Mouse (Mus musculus): ENCODE results near the gene Galnt7. TPM values are rescaled to one million over a fixed set of nuclear protein-coding genes. Genes with fewer than 3 reads are reported as not detected.

The Galnt7 gene
- total RNA-seq (2014; fragmentation: Nextera tagmentation) (31.2 and 35.0 TPM in 2 replicates), total RNA-seq (2017) (14.5 and 19.0 TPM in 2 replicates), polyA plus RNA-seq (2012) (2.7 TPM in 2 replicates)

DNA sequence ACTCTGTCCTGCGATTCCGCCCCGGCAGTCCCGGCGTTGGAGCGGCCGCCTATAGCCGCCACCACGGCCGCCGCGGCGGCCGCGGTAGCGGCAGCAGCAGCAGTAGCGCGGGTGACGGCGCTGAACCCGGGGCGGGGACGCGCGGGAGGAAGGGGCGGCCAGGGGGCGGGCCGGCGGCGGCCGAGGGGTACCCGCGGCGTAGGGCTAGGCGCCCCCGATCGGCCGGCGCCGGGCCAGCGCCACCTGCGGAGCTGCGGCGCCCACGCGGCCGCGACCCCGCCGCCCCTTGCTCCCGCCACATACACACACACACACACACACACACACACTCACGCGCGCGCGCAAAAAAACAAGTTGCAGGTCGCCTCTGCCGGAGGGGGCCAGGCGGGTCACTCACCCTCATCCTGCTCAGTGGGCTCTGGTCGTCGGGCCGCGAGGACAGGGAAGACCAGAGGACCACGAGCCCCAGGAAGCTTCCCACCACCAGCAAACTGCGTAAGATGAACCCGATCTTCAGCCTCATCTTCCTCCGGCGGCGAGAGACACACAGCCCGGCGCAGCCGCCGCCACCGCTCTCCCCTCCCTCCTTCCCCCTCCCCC is at the start of gene Galnt7:
TSS of gene Galnt7 (minus strand) at position 577 of the 600 bp plus-strand sequence.
- ATAC-seq (ENCODE audit: extremely low read depth, insufficient number of reproducible peaks, low FRiP score, poor library complexity, severe bottlenecking): 0 out of 2 replicates have a peak, but pooled peaks have one; percentile 9
- peak; percentile 71 for DNase-seq (ENCODE audit: low spot score)
- no peaks in the 10 kb centered on the region for H3K27me3 ChIP-seq (ENCODE audit: insufficient read depth, low read length)

DNA sequence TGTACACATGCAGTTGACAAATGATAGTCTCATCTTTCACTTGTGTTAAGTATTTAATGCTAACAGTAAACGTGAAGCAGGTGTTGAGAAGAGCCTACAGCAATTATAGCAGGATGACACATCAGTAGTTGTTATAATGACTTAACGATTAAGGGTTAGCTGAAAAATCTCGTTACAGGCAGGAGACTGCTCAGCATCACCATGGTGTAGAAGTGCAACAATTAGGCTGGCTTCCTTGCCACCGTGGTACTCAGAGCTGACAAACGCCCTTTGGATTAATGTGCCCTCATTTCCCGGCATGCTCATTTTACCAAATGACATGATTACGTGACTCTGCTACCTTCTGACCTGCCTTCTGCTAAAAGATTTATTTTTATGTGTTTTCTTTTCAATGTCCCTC is 35.8 kb upstream of the Galnt7 start:
- DNase-seq (ENCODE audit: low spot score) (no peak), ATAC-seq (ENCODE audit: extremely low read depth, insufficient number of reproducible peaks, low FRiP score, poor library complexity, severe bottlenecking) (no peak)
- Histone ChIP-seq H3K36me3 (replicated peaks) (no peaks in the 10 kb centered on the region), H3K27me3 (ENCODE audit: insufficient read depth, low read length) (peaks cover 20% of the 10 kb centered on the region), H3K9me3 (replicated peaks) (no peaks in the 10 kb centered on the region), H3K4me1 (ENCODE audit: insufficient read depth, low read depth, low read length) (no peaks in the 10 kb centered on the region; the same call in 1 of the 2 replicates), H3K4me3 (ENCODE audit: low read depth, low read length) (no peak overlapping the region)
- TF ChIP-seq POLR2AphosphoS5 (IDR thresholded peaks at IDR 0.05; ENCODE audit: insufficient replicate concordance, low read depth, low read length) (no peak), GATA2 (IDR thresholded peaks at IDR 0.05; ENCODE audit: borderline replicate concordance, low read depth, low read length) (no peak), CTCF (IDR thresholded peaks at IDR 0.05; ENCODE audit: low read depth, low read length) (no peak), TAL1 (conservative IDR thresholded peaks at IDR 0.05; ENCODE audit: low read depth, low read length) (no peak), GATA1 (IDR thresholded peaks at IDR 0.05; ENCODE audit: borderline replicate concordance, low read length) (no peak)

More for the DNA sequence above, at the start of gene Galnt7:
- peaks cover 50% of the 10 kb centered on the region for H3K4me1 ChIP-seq (ENCODE audit: insufficient read depth, low read depth, low read length)
- H3K9me3 ChIP-seq (replicated peaks): no peaks in the 10 kb centered on the region
- no peak for TF ChIP-seq GATA2 (IDR thresholded peaks at IDR 0.05; ENCODE audit: borderline replicate concordance, low read depth, low read length)
- H3K4me3 ChIP-seq (ENCODE audit: low read depth, low read length): peak within 1 kb of the TSS; percentile 88
- peaks cover 2% of the 10 kb centered on the region for H3K36me3 ChIP-seq (replicated peaks)

DNA sequence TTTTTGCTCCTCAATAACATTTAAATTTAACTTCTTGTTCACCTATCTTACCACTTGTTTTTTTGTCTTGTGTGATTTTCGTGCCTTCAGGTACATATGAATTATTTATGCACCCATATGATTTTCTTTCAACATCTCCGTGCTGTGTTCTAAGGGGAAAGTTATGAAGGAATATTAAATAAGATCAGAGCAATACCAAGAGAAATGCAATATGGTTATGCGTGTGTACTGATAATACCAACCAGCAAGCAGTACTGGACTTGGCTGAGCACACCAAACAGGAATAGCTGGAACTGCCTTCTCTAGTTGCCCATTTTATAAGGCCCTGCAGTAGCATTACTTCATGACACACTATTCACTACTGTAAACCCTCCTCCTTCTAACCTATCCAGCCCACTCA is 33.0 kb upstream of the Galnt7 start:
- no peak for DNase-seq (ENCODE audit: low spot score)
- H3K4me3 ChIP-seq (ENCODE audit: low read depth, low read length): no peak overlapping the region
- TF ChIP-seq GATA2 (IDR thresholded peaks at IDR 0.05; ENCODE audit: borderline replicate concordance, low read depth, low read length) (no peak), TAL1 (conservative IDR thresholded peaks at IDR 0.05; ENCODE audit: low read depth, low read length) (no peak)
- no peak for ATAC-seq (ENCODE audit: extremely low read depth, insufficient number of reproducible peaks, low FRiP score, poor library complexity, severe bottlenecking)
- H3K4me1 ChIP-seq (ENCODE audit: insufficient read depth, low read depth, low read length): no peaks in the 10 kb centered on the region
- H3K9me3 ChIP-seq (replicated peaks): no peaks in the 10 kb centered on the region
- H3K36me3 ChIP-seq (replicated peaks): no peaks in the 10 kb centered on the region
- H3K27me3 ChIP-seq (ENCODE audit: insufficient read depth, low read length): peaks cover 17% of the 10 kb centered on the region

DNA sequence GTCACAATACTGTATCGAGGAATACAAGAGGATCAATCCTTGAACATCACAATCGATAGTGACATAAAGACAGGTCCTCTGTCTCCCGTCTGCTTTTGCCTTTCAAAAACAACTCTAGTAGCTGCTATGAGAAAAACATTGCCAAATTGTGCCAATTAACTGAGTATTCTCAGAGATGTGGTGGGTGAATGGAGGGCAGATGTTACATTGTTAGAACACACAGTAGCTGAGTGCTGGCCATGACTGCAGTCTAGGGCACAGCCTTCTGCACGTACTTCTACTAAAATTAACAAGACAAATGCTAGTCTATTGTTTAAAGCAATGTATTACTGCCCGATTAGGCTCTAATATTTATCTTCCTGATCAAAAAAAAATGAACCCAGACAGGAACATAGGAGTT is 27.2 kb upstream of the Galnt7 start:
- no peak overlapping the region for H3K4me3 ChIP-seq (ENCODE audit: low read depth, low read length)
- no peak for TF ChIP-seq GATA2 (IDR thresholded peaks at IDR 0.05; ENCODE audit: borderline replicate concordance, low read depth, low read length)
- TF ChIP-seq TAL1 (conservative IDR thresholded peaks at IDR 0.05; ENCODE audit: low read depth, low read length): no peak
- TF ChIP-seq CTCF (IDR thresholded peaks at IDR 0.05; ENCODE audit: low read depth, low read length): no peak
- TF ChIP-seq POLR2AphosphoS5 (IDR thresholded peaks at IDR 0.05; ENCODE audit: insufficient replicate concordance, low read depth, low read length): no peak
- ATAC-seq (ENCODE audit: extremely low read depth, insufficient number of reproducible peaks, low FRiP score, poor library complexity, severe bottlenecking) (no peak), DNase-seq (ENCODE audit: low spot score) (no peak)
- H3K4me1 ChIP-seq (ENCODE audit: insufficient read depth, low read depth, low read length): no peaks in the 10 kb centered on the region
- no peaks in the 10 kb centered on the region for H3K36me3 ChIP-seq (replicated peaks)
- H3K9me3 ChIP-seq (replicated peaks): no peaks in the 10 kb centered on the region
- peaks cover 12% of the 10 kb centered on the region for H3K27me3 ChIP-seq (ENCODE audit: insufficient read depth, low read length)

DNA sequence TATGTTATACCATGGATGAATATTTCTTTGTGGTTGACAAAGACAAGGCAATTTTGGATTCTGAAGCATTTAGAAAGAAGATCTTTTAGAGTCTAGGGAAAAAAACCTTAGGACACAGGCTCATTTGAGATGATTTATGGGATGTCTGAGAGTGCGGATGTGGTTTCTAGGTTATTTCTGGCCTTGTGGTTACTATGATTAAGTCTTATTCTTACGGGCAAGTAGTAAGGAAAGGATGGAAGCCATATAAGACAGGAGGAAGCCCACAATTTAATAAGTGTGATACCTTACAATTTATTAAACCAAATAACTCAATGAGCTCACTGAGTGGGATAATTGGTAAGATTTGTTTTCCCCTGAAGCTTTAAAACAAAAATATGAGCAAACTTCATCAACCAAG is 11.3 kb upstream of the Galnt7 start:
- H3K4me3 ChIP-seq (ENCODE audit: low read depth, low read length): no peak overlapping the region
- H3K27me3 ChIP-seq (ENCODE audit: insufficient read depth, low read length): peaks cover 8% of the 10 kb centered on the region; the same call in 1 of the 2 replicates
- DNase-seq (ENCODE audit: low spot score): no peak
- TF ChIP-seq GATA1 (IDR thresholded peaks at IDR 0.05; ENCODE audit: borderline replicate concordance, low read length): no peak
- TF ChIP-seq POLR2AphosphoS5 (IDR thresholded peaks at IDR 0.05; ENCODE audit: insufficient replicate concordance, low read depth, low read length): no peak
- TF ChIP-seq TAL1 (conservative IDR thresholded peaks at IDR 0.05; ENCODE audit: low read depth, low read length): no peak
- TF ChIP-seq GATA2 (IDR thresholded peaks at IDR 0.05; ENCODE audit: borderline replicate concordance, low read depth, low read length): no peak
- TF ChIP-seq CTCF (IDR thresholded peaks at IDR 0.05; ENCODE audit: low read depth, low read length): no peak
- H3K4me1 ChIP-seq (ENCODE audit: insufficient read depth, low read depth, low read length): peaks cover 3% of the 10 kb centered on the region; the same call in 1 of the 2 replicates
- ATAC-seq (ENCODE audit: extremely low read depth, insufficient number of reproducible peaks, low FRiP score, poor library complexity, severe bottlenecking): no peak
- no peaks in the 10 kb centered on the region for H3K9me3 ChIP-seq (replicated peaks)
- H3K36me3 ChIP-seq (replicated peaks): no peaks in the 10 kb centered on the region

DNA sequence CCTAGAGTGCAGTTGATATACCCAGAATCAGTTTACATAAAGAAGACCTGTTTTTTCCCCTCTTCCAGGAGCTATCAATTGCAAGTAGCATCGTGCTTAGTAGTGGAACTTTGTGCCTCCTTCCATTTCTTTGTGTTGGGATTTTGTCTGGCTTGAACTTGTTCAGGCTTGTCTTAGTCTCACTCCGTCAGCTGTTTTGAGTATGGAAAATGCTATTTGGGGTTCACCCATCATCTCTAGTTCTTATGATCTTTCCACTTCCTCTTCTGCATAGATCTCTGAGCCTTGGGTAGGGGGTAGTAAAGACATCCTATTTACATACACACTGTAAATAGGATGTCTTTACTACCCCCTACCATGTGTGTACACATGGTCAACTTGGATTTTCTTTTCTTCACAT is 7.2 kb upstream of the Galnt7 start:
- H3K9me3 ChIP-seq (replicated peaks): no peaks in the 10 kb centered on the region
- no peaks in the 10 kb centered on the region for H3K36me3 ChIP-seq (replicated peaks)
- DNase-seq (ENCODE audit: low spot score) (no peak), ATAC-seq (ENCODE audit: extremely low read depth, insufficient number of reproducible peaks, low FRiP score, poor library complexity, severe bottlenecking) (no peak)
- no peak overlapping the region for H3K4me3 ChIP-seq (ENCODE audit: low read depth, low read length)
- H3K4me1 ChIP-seq (ENCODE audit: insufficient read depth, low read depth, low read length): peaks cover 5% of the 10 kb centered on the region; the same call in 1 of the 2 replicates
- no peak for TF ChIP-seq POLR2AphosphoS5 (IDR thresholded peaks at IDR 0.05; ENCODE audit: insufficient replicate concordance, low read depth, low read length)
- TF ChIP-seq GATA2 (IDR thresholded peaks at IDR 0.05; ENCODE audit: borderline replicate concordance, low read depth, low read length): no peak
- TF ChIP-seq CTCF (IDR thresholded peaks at IDR 0.05; ENCODE audit: low read depth, low read length): no peak
- TF ChIP-seq TAL1 (conservative IDR thresholded peaks at IDR 0.05; ENCODE audit: low read depth, low read length): no peak
- TF ChIP-seq GATA1 (IDR thresholded peaks at IDR 0.05; ENCODE audit: borderline replicate concordance, low read length): no peak
- peaks cover 5% of the 10 kb centered on the region; the same call in 1 of the 2 replicates for H3K27me3 ChIP-seq (ENCODE audit: insufficient read depth, low read length)

All from G1E (cell line).